Mouse (Mus musculus) layer of hippocampus, adult 2 months (tissue): Measurements from ENCODE around the gene Eml6. TPM values are rescaled to one million over a fixed set of nuclear protein-coding genes. Genes with fewer than 3 reads are reported as not detected.
"Not testable (repeated sequence)": the region's sequence is repeated elsewhere in the genome, so short reads cannot be mapped to it uniquely, and the experiment has no call there.

Source experiments
- DNase-seq, 2 experiments: peaks; one replicate each; pipeline ENCODE4 v3.0.0; 2022; ENCODE audit warnings: low spot score in 2 of 2
- H3K27ac ChIP-seq: fragments of 200-600 bp; 2 replicates; pipeline ENCODE4 v1.8.1; 2022
- H3K4me3 ChIP-seq: fragments of 200-600 bp; 2 replicates; pipeline ENCODE4 v1.8.1; 2022; ENCODE audit warnings: mild to moderate bottlenecking
- CTCF ChIP-seq: fragments of 200-600 bp; conservative IDR thresholded peaks from 2 replicates; pipeline ENCODE4 v1.8.1; 2022; ENCODE audit warnings: antibody characterized with exemption, mild to moderate bottlenecking, moderate library complexity
- total RNA-seq, 2 experiments: library from RNA; stranded (reverse); gene quantifications; 2 replicates each; pipeline ENCODE4 v1.2.3; 2021

Gene Eml6
- total RNA-seq, 2 experiments from 2014 or later: 30.6 to 32.6 TPM

- Histone ChIP-seq H3K4me3 (no peak overlapping the region), H3K27ac (peak overlapping the region; percentile 91)
- DNase-seq: no peak
- no peak for TF ChIP-seq CTCF
Measured at GRCm38 (mm10) chr11:29774760-29775159, 251.1 kb downstream of the Eml6 start.

DNA sequence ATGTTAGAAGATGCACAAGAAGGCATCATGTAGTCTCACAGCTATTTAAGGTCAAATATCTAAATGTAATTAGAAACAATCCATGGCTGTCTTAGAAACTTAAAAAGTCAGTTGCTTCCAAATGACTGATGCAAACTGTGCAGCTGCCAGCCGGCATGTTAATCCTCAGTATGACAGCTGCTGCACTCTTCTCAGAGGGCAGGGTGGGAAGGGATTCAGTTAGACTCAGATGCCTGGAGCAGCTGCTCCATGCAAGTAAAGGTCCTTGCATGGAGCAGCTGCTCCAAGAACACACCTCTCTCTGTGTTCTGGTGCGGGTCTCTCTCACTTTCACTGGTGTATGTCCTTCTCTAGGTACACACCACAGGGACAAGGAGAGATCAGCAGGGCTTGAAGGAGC, 251.5 kb downstream of the Eml6 start:
- DNase-seq: peak; percentile 41 to 57
- peak overlapping the region; percentile 91 for H3K27ac ChIP-seq
- TF ChIP-seq CTCF: no peak
- H3K4me3 ChIP-seq: no peak overlapping the region

DNA sequence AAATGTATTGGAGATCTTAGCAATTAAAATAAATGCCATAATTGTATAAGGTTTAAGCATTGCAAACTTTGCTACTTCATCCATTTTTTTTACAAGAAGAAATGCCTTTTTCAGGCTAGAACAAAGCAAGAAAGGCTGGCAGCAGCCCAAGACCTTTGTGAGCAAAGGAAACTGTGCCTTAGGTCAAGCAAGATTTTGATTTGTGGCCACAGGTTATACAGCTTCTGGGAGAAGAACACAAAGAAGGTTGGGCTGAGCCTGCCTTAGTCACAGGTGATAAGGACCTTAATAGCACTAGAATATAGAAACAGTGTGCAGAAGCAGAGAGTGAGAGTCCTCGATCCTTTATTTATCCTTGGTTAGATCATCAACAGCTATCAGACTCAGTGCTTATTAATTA, 253.6 kb downstream of the Eml6 start:
- no peak for DNase-seq
- Histone ChIP-seq H3K27ac (peak overlapping the region; percentile 91), H3K4me3 (no peak overlapping the region)
- no peak for TF ChIP-seq CTCF

- Histone ChIP-seq H3K4me3 (no peak overlapping the region), H3K27ac (peak overlapping the region; percentile 55; the same call in 1 of the 2 replicates)
- no peak for DNase-seq
- TF ChIP-seq CTCF: no peak
Measured at GRCm38 (mm10) chr11:29770666-29771400, 255.0 kb downstream of the Eml6 start.

- peak overlapping the region; percentile 80 for H3K27ac ChIP-seq
- TF ChIP-seq CTCF: no peak
Measured at GRCm38 (mm10) chr11:29768523-29768922, 257.3 kb downstream of the Eml6 start.

GRCm38 (mm10) chr11:29766313-29766982, 259.4 kb downstream of the Eml6 start:
- Histone ChIP-seq H3K27ac (peak overlapping the region; percentile 56), H3K4me3 (no peak overlapping the region)
- no peak for DNase-seq
- no peak for TF ChIP-seq CTCF

More at GRCm38 (mm10) chr11:29768523-29768922, 257.3 kb downstream of the Eml6 start:
- no peak overlapping the region for H3K4me3 ChIP-seq
- no peak for DNase-seq

DNA sequence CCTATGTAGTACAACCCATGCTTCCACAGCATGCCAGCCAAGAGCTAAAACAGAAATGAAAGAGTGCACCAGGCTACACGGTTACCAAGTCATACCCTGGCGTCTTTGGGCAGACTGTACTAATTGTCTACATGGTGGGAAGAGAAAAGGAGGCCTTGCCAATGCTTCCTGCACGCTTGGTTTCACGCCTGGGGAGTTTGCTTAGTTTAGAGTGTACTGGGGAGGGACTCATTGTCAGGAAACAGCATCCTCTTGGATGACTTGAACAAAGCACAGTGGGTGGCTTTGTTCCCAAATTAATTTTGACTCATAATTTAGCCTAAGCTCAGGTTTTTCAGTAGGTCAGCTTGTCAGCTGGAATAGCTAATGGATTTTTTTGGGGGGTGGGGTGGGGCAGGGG, 260.8 kb downstream of the Eml6 start:
- Histone ChIP-seq H3K4me3 (no peak overlapping the region), H3K27ac (peak overlapping the region; percentile 56)
- DNase-seq: no peak
- TF ChIP-seq CTCF: no peak

GRCm38 (mm10) chr11:29762768-29763167, 263.1 kb downstream of the Eml6 start:
- Histone ChIP-seq H3K4me3 (no peak overlapping the region), H3K27ac (no peak overlapping the region)
- DNase-seq: no peak
- TF ChIP-seq CTCF: no peak

DNA sequence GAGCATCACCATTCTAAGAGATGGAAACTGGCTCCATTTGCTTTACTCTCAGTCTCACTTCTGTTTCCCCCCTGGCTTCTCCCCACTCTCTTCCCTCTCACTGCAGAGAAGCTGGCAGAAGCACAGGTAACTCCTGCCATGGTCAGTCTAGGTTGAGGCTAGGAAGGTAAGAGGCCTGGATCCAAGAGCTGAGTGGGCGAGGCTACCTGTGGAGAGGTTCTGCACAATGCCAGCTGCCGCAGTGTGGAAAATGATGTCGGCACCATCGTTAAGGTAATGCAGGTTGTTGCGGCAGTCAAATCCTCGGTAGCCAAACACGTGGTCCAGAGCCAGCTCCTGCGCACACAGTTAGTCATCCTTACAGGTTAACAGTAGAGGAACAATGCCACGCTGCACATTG, 264.4 kb downstream of the Eml6 start:
- H3K27ac ChIP-seq: no peak overlapping the region
- DNase-seq: no peak
- TF ChIP-seq CTCF: no peak
- no peak overlapping the region for H3K4me3 ChIP-seq

GRCm38 (mm10) chr11:29758617-29759016, 267.2 kb downstream of the Eml6 start:
- DNase-seq: no peak

DNA sequence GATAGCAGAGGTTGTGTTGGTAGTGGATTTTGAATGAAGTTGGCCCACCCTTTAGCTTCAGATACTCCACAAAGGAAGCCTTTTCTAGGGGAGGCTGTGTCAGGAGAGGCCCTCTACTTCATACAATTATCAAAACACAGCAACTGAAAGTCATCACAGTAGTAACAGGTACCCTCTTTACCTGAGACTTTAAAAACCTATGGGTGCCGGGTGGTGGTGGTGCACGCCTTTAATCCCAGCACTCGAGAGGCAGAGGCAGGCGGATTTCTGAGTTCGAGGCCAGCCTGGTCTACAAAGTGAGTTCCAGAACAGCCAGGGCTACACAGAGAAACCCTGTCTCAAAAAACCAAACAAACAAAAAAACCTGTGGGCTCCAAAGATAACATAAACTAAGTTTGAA, 269.8 kb downstream of the Eml6 start:
- DNase-seq, H3K27ac ChIP-seq: not testable (repeated sequence)

More at GRCm38 (mm10) chr11:29758617-29759016, 267.2 kb downstream of the Eml6 start:
- Histone ChIP-seq H3K4me3 (no peak overlapping the region), H3K27ac (0 out of 2 replicates have a peak overlapping the region, but pooled peaks have one; percentile 28)
- TF ChIP-seq CTCF: no peak

DNA sequence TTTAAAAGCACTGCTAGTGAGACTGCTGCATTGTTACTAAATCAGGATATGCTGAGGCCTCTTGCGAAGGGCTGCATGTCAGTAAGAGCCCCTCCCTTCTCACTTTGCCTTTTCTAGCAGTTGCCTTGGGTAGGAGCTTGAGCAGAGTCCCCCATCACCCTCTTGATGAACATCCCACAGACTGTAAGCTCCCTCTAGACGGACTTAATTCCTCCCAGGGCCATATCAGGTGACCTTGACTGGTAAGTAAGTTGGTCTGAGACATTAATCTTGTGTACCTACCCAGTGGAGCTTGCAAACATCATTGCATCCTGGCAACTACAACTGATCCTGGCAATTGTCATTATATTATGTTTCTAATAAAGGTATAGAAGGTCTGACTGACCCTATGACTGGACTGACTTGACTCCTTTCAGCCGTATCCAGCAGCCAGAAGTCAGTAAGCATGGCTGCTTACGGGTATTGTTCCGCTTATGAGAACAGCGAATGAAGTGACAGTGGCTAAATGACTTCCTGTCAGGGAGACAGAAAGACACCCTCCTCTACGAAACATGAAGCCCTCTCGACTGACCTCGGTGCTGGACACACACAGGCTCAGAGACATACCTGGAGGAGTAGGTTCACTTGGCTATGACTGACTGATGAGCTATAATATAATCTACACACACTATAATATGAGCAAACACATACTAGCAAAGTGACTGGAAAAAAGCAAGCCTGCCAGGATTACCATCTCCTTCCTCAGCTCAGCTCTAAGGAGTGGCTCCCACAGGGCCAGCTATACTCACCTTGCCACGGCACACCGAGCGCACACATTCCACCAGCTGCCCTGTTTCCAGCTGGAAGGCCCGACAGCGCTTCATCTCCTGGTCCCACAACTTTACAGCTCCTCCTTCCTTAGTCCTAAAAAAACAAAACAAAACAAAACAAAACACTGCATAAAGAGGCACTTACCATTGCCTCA, 273.9 kb downstream of the Eml6 start:
- no peak overlapping the region for H3K27ac ChIP-seq
- H3K4me3 ChIP-seq: no peak overlapping the region
- no peak for DNase-seq
- no peak for TF ChIP-seq CTCF

More for the DNA sequence above, 269.8 kb downstream of the Eml6 start:
- not testable (repeated sequence) for H3K4me3 ChIP-seq

- no peak for TF ChIP-seq CTCF
- Histone ChIP-seq H3K27ac (peak overlapping the region; percentile 19; the same call in 1 of the 2 replicates), H3K4me3 (no peak overlapping the region)
- DNase-seq: no peak
Measured at GRCm38 (mm10) chr11:29751013-29751412, 274.8 kb downstream of the Eml6 start.
